Mouse (Mus musculus) cerebellum, postnatal 10 days (tissue): ENCODE results near the gene Tbx1.

Experiments
- DNase-seq, 2 experiments: peaks; one replicate each; pipeline ENCODE4 v3.0.0; 2021; ENCODE audit warnings: mixed read lengths in 2 of 2

Tbx1 gene

DNA sequence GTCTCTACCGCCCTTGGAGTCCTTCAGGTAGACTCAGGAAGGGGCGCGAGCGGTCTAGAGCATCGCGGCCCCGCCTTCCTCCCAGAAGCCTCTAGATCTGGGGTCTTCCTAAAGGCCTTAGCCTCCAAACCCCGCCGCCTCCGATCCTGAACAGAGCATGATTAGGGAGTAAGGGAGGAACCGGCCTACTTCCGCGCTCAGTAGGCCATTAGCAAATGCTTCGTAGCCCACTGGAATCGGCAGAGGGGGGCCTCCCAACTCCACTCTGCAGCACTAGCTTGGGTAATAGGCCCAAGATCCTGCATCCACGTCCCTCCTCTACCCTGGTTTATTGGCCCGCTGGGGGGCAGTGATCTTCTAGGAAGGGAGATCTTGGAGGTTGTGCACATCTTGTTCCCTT, 31.5 kb upstream of the Tbx1 start, which contains the start of gene Gp1bb:
Gene Gp1bb, minus strand, starts transcription at position 385 of the 400 bp plus-strand sequence.
- peak in 1 of 2 experiments; percentile 26 for DNase-seq

DNA sequence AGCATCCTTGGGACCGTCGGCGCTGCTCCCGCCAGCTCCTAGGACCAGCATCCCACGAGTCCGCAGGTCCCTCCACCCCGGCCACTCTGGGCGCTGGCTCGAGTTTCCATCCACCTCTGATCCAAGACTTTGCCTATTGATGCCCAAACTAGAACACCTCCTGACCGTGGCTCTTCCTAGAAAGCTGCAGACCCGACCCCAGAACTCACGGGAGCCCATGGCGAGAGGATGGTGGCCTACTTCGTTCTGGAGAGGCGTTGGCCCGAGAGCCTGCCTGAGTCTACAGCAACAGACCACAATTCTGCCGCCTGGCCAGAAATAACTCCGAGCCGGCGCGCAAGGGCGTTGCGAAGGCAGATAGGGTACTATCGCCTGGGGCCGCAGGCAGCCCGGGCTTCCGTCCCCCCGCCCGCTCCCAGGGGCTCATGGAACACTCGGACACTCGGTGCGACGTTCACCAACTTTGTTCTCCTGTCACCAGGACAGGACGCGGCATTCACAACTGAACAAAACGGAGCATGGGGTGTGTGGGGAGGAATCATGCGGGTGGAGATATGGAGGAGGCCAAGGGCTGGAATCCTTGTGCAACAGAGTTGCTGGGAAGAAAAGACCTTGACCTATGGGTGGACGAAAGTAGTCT, 31.0 kb upstream of the Tbx1 start:
- DNase-seq, result peak; percentile 43 to 58

DNA sequence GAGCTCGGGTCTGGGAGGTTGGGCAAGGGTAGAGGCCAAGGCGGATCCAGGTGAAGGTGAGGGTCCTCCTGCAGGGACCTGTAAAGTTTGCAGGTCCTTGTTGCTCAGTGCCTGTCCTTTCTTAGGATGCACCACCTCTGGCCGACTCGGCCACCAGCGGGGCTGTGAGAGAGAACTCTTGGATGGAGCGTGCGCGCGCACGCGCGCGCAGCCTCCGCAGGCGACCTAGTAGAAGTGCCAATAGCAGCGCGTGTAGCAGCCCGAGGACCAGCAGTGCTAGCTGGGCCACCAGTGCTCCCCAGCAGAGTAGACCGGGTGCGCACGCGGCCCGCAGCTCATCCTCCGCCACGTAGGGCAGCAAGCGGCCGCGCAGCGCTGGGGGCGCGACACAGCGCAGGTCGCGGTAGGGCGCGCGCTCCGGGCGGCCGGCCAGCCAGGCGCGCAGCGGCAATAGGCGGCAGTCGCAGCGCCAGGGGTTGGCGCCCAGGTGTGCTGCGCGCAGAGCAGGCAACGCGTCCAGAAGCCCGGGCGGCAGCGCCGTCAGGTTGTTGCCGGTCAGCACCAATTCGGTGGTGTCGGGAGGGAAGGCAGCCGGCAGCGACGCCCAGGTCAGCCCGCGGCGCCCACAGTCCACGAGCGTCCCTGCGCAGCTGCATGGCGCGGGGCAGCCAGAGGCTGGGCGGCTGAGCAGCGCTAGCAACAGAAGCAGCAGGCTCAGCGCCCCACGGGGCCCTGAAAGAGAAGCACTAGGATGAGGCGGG, 30.3 kb upstream of the Tbx1 start:
- peak; percentile 66 to 72 for DNase-seq

DNA sequence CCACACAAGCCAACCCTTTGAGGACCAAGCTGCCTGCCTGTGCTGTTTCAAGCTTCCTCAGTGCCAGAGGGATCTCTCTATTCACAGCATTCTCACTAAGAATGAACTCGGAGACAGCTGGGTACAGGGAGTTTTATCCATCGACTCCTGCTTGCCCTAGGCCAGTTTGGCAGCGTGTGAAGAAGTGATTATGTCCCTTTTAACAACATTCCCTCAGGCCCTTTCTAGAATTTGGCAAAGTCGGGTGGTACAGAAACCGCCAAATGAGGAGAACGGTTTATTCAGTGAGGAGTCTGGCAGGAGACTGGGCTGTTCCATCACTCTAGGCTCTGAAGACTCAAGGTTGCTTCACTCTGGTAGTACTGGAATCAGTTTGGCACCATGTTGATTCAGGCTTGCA, 29.7 kb upstream of the Tbx1 start:
- peak; percentile 36 to 46 for DNase-seq

DNA sequence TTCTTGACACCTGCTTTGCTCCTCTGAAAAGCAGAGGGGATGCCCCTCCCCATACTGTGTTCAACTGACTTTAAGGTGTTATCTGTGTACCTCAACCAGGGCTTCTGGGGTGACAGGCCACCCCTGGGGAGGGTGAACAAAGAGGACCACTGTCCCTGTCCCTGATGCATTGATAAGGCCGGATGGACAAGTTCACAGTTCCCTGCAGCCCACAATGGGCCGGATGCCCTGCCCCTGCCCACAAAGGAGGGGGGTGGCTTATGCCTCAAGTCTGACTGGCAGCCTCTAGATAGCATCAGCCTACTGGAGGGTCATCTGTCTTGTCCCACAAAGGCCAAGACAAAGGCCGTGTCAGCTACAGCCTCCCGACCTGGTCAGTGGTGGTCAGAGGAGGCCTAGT, 28.6 kb upstream of the Tbx1 start:
- no peak for DNase-seq

DNA sequence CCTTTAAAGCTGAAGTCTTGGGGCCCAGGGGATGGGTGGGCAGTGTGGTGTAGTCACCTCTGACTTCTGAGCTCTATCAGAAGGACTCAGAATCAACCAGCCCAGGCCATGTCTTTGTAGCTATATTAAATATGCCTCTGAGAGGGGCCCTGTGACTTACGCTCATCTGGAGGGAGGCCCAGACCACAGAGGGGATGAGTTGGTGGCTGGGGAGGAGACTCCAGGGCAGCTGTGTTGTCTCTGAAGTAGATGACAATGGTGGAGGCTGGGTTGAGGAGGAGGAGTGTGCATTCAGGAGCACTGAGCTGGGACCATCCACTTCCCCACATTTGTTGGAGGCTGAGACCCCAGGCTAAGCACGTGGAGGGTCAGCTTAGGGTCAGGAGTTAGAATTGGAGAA, 27.8 kb upstream of the Tbx1 start:
- DNase-seq, result no peak

DNA sequence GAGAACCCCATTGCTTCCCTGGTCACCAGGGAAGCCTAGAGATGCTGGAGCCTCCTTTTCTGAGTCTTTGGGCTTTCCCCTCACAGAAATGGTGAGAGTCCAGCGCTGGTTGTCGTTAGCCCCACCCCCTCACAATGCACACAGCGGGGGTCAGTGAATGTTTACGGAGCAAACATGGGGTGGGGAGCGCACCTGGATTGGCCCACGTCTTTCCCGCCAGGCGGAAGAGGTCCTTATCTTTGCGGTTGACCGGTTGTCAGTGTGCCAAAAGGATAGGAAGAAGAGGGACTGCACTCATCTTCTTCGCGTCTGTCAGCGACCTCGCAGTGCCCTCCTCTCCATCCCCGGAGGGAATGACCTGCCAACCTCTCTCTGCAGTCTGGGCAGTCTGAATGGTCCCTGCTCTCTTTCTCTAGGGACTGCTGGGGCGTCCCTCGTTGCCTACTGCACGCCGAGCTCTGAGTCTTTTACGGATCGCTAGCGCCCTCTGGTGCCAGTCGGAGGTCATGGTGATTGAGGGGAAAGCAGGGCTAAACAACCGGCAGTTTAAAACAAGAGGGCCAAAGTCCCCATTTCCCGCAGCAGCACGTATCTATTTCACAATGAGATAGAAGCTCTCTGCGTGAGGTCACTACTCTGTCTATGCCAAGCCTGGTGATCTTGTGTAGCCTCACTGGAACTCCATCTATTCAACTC, 27.0 kb upstream of the Tbx1 start:
- DNase-seq, result peak; percentile 94 to 95

DNA sequence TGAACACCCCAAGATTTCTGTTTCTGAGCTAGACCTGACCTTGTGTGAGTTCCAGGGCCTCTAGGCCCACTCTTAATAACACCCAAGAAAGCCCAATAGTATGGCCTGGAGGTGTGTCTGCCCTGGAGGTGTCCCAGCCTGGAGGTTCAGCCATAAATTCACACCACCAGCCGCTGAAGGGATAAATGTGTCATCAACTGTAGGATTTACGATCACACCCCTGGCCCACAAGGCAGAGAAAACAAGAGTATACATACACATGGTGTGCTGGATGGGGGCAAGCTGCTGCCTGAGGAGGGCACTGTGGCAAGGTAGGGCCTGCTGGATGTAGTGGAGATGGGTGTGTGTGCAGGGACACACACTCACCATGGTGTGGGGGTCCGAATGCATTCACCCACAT, 22.8 kb upstream of the Tbx1 start:
- no peak for DNase-seq

DNA sequence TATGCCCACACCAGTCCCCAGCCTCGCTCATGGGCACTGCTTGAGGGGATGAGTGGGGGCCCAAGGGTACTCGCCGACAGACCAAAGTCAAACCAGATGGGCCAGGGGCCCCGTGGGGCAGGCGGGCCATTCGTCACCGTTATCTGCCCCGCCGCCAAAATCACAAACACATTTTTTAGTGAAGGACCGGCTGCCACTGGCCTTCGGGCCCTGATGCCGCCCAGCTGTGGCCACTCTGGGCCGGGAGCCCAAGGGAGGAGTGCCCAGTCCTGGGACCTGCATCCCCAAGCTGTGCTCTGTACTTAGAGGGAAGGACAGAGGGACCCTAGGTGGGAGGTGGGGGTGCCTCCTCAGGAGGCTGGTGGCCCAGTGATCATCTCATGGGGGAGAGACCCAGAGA, 21.3 kb upstream of the Tbx1 start:
- DNase-seq, result no peak

DNA sequence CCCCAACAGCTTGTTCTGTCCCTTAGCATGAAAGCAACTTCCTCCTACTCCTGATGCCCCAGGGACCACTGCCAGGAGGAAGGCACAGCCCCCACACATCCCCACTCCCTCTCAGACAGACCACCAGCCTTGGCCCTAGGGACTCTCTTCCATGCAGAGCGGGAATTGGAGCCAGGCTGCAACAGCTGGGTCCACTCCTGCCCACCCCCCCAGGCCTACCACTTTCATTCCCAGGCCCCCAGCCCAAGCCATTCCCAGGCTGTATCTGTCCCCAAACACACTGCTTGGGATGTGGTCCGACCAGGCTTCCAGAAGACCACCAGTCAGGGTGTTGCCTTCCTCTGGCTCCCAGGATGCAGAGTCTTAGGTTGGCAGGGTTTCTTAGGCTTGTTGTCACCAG, 18.6 kb upstream of the Tbx1 start:
- DNase-seq, result no peak

DNA sequence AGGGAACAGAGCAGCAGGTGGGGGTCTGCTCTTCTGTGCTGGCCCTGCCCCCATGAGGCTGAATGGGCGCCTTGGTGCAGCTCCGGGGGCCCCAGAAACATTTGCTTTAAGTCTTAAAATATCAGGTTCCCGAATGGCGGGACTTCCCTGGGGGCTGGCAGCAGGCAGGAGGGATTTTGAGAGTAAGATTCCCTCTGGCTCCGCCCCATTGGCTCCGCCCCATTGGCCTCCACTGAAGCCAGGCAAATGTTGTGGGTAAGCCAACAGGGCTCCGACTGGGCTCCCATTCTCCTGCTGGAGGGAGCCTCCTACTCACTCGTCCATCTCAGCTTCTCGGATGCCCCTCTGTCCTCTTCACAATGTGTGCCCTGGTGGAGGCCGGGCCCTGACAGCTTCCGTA, 17.8 kb upstream of the Tbx1 start:
- DNase-seq, result peak; percentile 60 to 72

DNA sequence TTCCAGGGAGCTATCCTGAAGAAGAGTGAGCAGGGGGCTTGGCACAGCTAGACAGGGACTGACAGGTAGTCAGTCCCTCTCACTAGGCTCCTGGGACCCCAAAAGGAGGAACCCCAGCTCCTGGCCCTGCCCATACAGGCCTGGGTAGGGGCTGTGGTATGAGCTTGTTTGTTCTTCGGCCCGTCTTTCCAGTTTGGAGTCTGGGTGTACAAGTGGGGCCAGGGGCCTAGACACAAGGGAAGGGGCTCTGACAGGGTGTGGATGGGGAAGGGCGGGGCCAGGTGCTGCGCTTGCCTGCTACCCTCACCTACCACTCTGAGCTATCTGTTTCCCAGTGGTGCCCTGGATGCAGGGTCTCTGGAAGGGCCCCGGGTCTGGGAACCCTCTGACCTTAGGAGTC, 15.2 kb upstream of the Tbx1 start:
- DNase-seq, result no peak

DNA sequence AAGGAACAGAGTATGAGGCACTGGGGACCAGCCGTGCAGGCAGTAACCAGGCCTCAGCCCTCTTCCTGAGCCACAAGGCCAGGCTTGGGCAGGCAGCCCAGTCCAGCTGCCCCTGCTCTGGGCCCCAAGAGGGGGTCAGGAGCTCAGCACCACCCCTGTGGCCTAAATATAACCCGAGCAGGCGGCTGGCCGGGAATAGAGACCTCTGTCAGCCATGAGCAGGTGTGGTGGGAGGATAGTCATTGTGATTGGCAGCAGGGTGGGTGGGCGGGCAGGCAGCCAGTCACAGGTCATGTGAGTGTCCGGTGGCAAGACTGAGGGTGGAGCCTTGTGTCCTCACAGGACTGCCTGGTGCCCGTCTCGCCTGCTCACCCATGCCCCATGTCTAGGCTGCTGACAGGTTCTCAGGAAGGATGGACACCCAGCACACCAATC, 13.8 kb upstream of the Tbx1 start:
- peak in 1 of 2 experiments; percentile 30 for DNase-seq

DNA sequence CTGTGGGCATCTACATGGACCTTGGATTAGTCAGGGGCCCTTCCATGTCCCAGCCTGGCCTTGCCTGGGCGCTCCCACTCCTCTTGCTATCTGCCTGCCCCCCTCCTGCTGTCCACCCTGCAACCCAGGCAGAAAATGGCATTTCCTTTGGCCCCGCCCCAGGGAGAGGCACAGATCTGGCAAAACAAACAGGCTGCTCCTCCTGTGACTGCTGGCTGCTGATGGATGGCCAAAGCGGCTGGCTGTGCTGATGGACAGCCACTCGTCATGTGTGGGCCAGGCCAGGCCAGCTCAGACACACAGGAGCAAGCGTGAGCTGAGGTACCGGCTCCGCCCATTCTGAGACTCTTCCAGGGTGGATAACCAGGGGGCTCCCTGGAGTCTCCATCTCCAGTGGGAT, 11.0 kb upstream of the Tbx1 start:
- peak; percentile 52 to 70 for DNase-seq

DNA sequence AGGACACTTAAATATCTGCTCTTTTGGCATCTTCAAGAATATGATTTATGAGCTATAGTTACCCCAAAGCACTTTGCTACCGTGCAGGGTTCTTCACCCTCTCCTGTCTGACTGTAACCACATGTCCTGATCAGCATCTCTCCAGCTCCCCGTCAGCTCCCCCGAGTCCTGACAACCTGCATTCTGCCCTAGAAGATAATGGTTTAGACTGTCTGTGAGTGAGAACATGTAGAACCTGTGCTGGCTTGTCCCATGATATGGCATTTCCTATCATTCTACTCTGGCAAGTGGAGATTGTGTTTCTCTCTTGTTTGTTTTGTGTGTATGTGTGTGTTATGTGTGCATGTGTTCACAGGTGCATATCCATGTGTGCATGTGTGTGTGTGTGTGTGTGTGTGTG, 7.5 kb upstream of the Tbx1 start:
- no peak for DNase-seq

DNA sequence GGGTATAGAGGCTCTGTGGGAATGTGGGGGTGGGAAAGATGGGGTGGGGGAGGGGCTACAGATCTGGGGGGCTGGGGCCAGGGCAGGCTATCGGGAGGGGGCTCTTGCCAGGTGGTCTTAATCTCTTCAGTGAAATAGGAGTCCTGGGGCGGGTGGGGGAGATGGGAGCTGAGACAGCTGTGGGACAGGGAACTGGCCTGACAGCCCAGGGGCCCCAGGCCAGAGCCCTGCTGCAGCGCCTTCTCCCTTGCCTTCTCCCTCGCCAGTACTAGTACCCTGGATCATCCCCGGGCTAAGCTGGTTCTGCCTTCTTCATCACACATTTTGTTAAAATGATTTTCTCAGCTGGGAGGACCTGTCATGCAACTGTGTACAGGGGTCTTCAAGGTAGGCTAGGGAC, 5.8 kb upstream of the Tbx1 start:
- no peak for DNase-seq

DNA sequence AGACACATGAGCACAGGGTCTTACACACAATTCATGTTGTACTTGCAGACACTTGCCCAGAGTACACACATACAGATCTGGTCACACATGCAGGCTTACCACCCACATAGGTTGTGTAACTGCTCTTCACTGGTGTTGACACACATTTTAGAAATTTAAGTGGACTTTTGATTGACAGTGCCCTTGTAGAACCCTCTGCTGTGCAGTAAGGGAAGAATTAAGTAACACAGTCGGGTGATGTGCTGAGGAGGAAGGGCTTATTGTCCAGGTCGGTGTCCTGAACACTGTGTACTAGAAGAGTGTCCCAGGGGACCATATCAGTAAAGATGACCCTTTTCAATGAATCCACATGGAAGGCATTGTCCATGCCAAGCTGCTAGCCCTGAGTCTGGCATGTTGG, 3.5 kb upstream of the Tbx1 start:
- no peak for DNase-seq

DNA sequence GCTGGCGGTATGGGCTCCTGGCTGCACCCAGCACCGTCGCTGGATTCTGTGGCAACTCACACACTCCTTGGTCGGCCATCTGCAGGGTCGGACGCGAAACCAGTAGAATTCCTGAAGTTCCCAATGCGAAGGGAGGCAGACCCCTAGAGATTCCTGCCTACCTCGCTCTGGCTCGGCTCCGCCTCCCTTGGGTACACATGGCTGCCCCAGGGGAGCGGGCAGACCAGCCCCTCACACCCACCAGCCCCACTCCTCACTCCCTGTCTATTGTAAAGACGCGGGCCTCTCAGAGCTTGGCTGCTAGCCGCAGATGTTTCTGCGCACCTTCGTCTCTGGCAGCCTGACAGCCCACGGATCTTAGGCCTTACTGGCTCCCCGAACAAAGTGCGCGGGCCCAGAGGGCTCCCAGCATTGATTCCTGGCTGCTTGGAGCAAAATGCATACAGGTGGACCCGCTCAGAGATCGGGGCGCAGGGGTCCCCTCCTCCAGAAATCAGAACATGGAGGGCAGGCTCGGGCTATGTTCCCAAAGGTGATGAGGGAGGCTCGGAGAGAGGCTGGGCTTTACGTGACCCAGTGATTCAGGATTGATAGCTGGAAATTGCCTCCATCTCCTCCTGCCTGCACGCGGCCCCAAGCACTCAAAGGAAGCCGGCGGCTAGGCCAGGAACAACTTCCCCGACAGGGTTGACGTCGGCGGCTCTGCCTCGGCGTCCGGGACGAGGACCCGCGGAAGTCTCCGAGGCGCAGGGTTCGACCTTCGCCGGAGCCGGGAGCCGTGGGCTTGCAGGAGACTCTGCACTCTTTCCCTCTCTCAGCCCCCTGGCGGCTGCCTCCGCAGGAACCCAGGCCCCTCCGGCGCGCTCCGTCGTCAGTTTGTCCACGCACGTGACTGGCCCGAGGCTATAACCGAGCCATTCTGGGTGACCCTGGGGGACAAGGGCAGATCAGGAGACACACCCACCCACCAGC, 862 bp upstream of the Tbx1 start:
- DNase-seq, result peak in 1 of 2 experiments; percentile 31

DNA sequence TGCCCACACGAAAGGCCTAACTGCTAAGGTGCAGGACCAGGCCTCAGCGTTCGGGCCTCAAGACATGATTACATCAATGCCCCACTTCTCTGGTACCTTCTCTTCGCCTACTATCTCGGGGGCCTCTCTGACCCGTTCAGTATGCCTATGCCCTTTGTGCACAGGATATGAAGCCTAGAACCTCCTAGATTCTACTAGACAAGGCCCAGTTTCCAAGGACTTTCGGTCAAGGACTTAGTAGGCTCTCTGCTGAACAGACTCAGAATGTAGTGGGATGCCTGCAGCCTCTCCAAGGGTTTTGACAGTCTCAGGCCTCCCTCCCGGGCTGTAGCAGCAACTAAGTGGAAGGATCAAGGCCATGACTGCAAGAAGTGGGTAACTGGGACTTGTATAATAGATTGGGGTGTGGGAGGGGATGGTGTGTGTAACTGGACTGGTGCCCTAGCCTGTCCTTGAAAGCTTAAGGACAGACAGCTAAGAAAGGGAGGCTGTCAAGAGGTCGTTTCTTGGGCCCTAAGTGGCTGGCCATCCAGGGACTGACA, 1.3 kb downstream of the Tbx1 start:
- no peak for DNase-seq

DNA sequence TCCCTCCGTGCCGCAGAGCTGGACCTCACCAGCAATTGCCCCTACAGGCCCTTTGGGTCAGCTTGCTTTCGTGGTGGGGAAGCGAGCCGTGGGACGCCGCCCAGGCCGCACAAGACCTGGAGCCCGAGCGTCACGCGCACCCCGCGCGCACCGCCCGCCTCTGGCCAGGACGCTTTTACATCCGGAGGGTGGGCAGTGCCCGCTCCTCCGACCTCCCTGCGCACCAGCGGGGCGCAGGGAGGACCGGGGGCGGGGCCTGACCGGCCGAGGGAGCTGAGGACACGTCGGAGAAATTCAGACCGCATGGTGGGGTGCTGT, 1.8 kb downstream of the Tbx1 start:
- no peak for DNase-seq

DNA sequence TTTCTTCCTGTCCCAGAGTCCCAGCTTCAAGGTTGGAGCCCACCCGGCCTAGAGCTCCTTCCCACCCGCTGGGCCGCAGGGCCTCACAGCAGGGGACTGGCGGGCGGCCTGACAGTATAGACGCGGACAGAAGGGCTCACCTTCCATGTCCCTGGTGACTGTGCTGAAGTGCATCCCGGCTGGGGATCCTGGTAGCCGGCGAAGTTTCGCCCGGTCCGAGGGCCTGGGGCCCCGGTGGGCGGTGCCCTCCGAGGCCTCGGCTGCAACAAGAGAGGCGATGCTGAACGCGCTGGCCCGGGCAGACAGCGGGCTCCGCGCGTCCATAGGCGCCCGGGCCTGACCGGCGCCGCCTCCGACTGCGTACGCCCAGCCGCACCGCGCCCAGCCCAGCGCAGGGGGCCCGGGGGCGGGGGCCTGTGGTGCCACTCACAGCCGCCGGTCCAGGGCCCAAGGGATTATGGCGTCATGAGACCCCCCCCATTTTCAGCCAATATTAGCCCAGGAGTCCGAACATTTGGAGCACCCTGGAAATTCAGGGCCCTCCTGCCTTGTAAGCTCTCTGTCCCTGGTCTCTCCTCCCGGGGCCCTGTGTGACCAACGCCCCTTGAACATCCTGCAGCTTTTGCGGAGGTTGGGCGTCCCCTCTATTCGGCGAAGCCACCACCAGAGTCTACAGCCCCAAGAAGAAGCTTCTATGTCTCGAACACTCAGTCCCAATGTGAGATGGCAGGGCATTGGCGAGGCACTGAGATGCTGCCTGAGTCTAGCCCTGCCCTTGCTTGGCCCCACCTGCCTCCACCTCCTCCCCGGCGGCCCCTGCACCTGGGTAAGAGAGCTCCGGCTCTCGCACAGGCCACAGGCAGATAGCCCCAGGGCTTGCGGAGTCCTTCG, 2.4 kb downstream of the Tbx1 start:
- DNase-seq, result peak; percentile 44 to 48
